8 mouse cellular contexts compared by ENCODE assay signal in the genomic region with DNA sequence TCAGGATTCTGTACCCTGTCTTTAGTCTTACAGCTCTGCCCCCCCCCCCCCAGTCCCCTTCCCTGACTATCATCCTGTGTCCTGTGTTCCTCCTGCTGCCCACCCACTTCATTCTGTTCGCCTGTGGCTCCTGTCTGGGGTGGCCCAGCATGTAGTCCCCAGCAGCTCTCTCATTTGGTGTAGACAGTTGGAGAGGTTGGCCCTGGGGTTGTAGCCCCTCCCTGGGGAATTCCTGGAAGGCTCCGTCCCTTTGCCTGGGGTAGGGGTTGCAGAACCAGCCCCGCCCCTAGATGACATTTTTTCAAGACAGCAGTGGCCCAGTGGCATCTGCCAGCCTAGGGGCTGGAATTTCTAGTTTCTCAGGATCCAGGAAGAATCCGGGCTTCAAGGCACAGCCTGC. TPM values are rescaled to one million over a fixed set of nuclear protein-coding genes. Genes with fewer than 3 reads are reported as not detected.
DNase-seq lines count a peak whose midpoint lies in the region; ATAC-seq and TF ChIP-seq lines count a peak whose summit lies in the region.

No protein-coding gene starts in this region.

- peak overlapping the region; percentile 72 for H3K9ac ChIP-seq in CH12.LX (ENCODE audit: insufficient read depth, low read depth)
- H3K9ac ChIP-seq in forebrain, embryonic 16.5 days (replicated peaks; ENCODE audit: low read depth, low read length): peak overlapping the region; percentile 79
- H3K9ac ChIP-seq in liver, postnatal 0 days (replicated peaks): peak overlapping the region; percentile 79

- dilution Hi-C loops in CH12.LX (cut with MboI; ENCODE audit: extremely low pct_ligation_motif_present, extremely low pct_unique_long_range_greater_than_20kb, low sequenced_read_pairs): no loop called here

- peaks cover 88% of the 10 kb centered on the region for H3K4me1 ChIP-seq in erythroblast, embryonic 14.5 days (ENCODE audit: control insufficient read depth)
- peaks cover 29 to 74% of the 10 kb centered on the region in 2 experiments for H3K4me1 ChIP-seq in CH12.LX (ENCODE audit: control insufficient read depth in 1 of 2, insufficient read depth in 2 of 2)
- peaks cover 17% of the 10 kb centered on the region for H3K4me1 ChIP-seq in forebrain, embryonic 16.5 days (replicated peaks; ENCODE audit: control insufficient read depth, insufficient read depth, low read length)
- H3K4me1 ChIP-seq in liver, postnatal 0 days (ENCODE audit: insufficient read depth): peaks cover 48% of the 10 kb centered on the region

- peaks cover 45% of the 10 kb centered on the region for H3K36me3 ChIP-seq in erythroblast, embryonic 14.5 days (ENCODE audit: control insufficient read depth)
- H3K36me3 ChIP-seq in CH12.LX (replicated peaks in 1 of 2; ENCODE audit: control insufficient read depth in 1 of 2, insufficient read depth in 1 of 2, low read length in 1 of 2): peaks cover 23 to 38% of the 10 kb centered on the region in 2 experiments
- no peaks in the 10 kb centered on the region for H3K36me3 ChIP-seq in forebrain, embryonic 16.5 days (ENCODE audit: control insufficient read depth, insufficient read depth)
- H3K36me3 ChIP-seq in liver, postnatal 0 days (replicated peaks; ENCODE audit: insufficient read depth, low read length): peaks cover 26% of the 10 kb centered on the region

- no peaks in the 10 kb centered on the region for H3K27me3 ChIP-seq in erythroblast, embryonic 14.5 days (ENCODE audit: control insufficient read depth)
- H3K27me3 ChIP-seq in CH12.LX (replicated peaks): no peaks in the 10 kb centered on the region
- peaks cover 3% of the 10 kb centered on the region; the same call in 1 of the 2 replicates for H3K27me3 ChIP-seq in forebrain, embryonic 16.5 days (replicated peaks; ENCODE audit: control insufficient read depth, insufficient read depth, low read length)
- no peaks in the 10 kb centered on the region for H3K27me3 ChIP-seq in liver, postnatal 0 days (ENCODE audit: insufficient read depth, low read length)

- no peak overlapping the region for H3K27ac ChIP-seq in CH12.LX (ENCODE audit: insufficient read depth, low read depth)
- no peak overlapping the region for H3K27ac ChIP-seq in forebrain, embryonic 16.5 days (ENCODE audit: low read length)
- H3K27ac ChIP-seq in liver, postnatal 0 days (ENCODE audit: low read depth): peak overlapping the region; percentile 77

- no peak for TF ChIP-seq CTCF in CH12.LX (conservative IDR thresholded peaks at IDR 0.05 in 1 of 2, IDR thresholded peaks at IDR 0.05 in 1 of 2; ENCODE audit: low read depth in 2 of 2, low read length in 2 of 2)
- TF ChIP-seq CTCF in liver, postnatal 0 days (IDR thresholded peaks at IDR 0.05; ENCODE audit: low read depth): no peak

- in situ Hi-C loops in CH12.LX (cut with MboI; ENCODE audit: low pct_ligation_motif_present, low pct_unique_long_range_greater_than_20kb, low sequenced_read_pairs): loop anchor here (10.0 kb wide), 1 partner anchor 163 kb away; no protein-coding TSS in a partner anchor

- ATAC-seq in erythroblast, adult 5-6 weeks (replicated peaks; ENCODE audit: low FRiP score, poor library complexity, severe bottlenecking): no peak
- no peak; the same call in 1 of the 2 replicates for ATAC-seq in forebrain, embryonic 16.5 days
- no peak for ATAC-seq in liver, postnatal 0 days

- no peak for TF ChIP-seq EP300 in CH12.LX (IDR thresholded peaks at IDR 0.05; ENCODE audit: low read length)
- TF ChIP-seq EP300 in liver, postnatal 0 days (IDR thresholded peaks at IDR 0.05; ENCODE audit: low read depth): no peak

- H3K79me2 ChIP-seq in CH12.LX (replicated peaks; ENCODE audit: control insufficient read depth, extremely low read depth, insufficient read depth, poor library complexity, severe bottlenecking): no peaks in the 10 kb centered on the region; the same call in 1 of the 2 replicates

- DNase-seq in CH12.LX (ENCODE audit: extremely low read depth): no peak
- DNase-seq in liver, postnatal 0 days: peak; percentile 44
- DNase-seq in embryo, embryonic 9.5 days (ENCODE audit: extremely low spot score): no peak
- no peak for DNase-seq in right cerebral cortex, postnatal 36 days (ENCODE audit: low spot score in 2 of 2)
- DNase-seq in testis, postnatal 10 days (ENCODE audit: low spot score): no peak

- TF ChIP-seq RAD21 in CH12.LX (IDR thresholded peaks at IDR 0.05; ENCODE audit: low read depth, low read length): no peak

- 43% methylated on average over 4 of the region's 4 CpGs for WGBS in forebrain, embryonic 16.5 days
- WGBS in liver, postnatal 0 days (ENCODE audit: insufficient replicate concordance): 26% methylated on average over 4 of the region's 4 CpGs

- no peak for TF ChIP-seq POLR2A in CH12.LX (IDR thresholded peaks at IDR 0.05; ENCODE audit: low read depth, low read length)

- H3K9me3 ChIP-seq in erythroblast, embryonic 14.5 days (ENCODE audit: control insufficient read depth, low read length): no peaks in the 10 kb centered on the region
- no peaks in the 10 kb centered on the region for H3K9me3 ChIP-seq in CH12.LX (replicated peaks; ENCODE audit: low read length)
- no peaks in the 10 kb centered on the region for H3K9me3 ChIP-seq in forebrain, embryonic 16.5 days (ENCODE audit: control insufficient read depth, low read length)
- no peaks in the 10 kb centered on the region for H3K9me3 ChIP-seq in liver, postnatal 0 days (ENCODE audit: low read length)

- H3K4me2 ChIP-seq in CH12.LX (ENCODE audit: insufficient read depth, low read depth, poor library complexity, severe bottlenecking): peak overlapping the region; percentile 74
- peak overlapping the region; percentile 94 for H3K4me2 ChIP-seq in forebrain, embryonic 16.5 days (ENCODE audit: low read length)
- peak overlapping the region; percentile 81 for H3K4me2 ChIP-seq in liver, postnatal 0 days (ENCODE audit: low read depth, low read length)

- peak overlapping the region; percentile 86 for H3K4me3 ChIP-seq in erythroblast, embryonic 14.5 days (replicated peaks)
- H3K4me3 ChIP-seq in CH12.LX (replicated peaks in 1 of 3; ENCODE audit: low read depth in 2 of 3, low read length in 2 of 3, poor library complexity in 1 of 3): peak overlapping the region; percentile 81 to 92 (median 92)
- peak overlapping the region; percentile 78 for H3K4me3 ChIP-seq in forebrain, embryonic 16.5 days (replicated peaks; ENCODE audit: low read length)
- H3K4me3 ChIP-seq in liver, postnatal 0 days (ENCODE audit: low read depth, low read length): peak overlapping the region; percentile 69

TF ChIP-seq in CH12.LX, 34 proteins besides CTCF, POLR2A, EP300 and RAD21 (continues in another document):
- TF ChIP-seq RCOR1 (conservative IDR thresholded peaks at IDR 0.05; ENCODE audit: low read depth, low read length) (no peak), NELFE (IDR thresholded peaks at IDR 0.05; ENCODE audit: low read depth, low read length) (no peak)

RNA-seq across cellular contexts. Expression of gene Mfsd12, which starts 0.9 kb away (rescaled TPM):
- polyA plus RNA-seq in erythroblast, embryonic 14.5 days (2012): 6.7 and 7.2 TPM in 2 replicates
- total RNA-seq in erythroblast, adult 5-6 weeks (2015; ENCODE audit: low replicate concordance): 1.9 and 2.5 TPM in 2 replicates
- 8.7 and 10.6 TPM in 2 replicates for total RNA-seq in erythroblast, adult 5-6 weeks (2017; ENCODE audit: low replicate concordance)
- total RNA-seq in CH12.LX (2012; rRNA removed) (9.5 and 12.9 TPM in 2 replicates), CH12.LX (2014; rRNA removed) (4.0 and 5.2 TPM in 2 replicates)
- polyA plus RNA-seq in CH12.LX (2012; ENCODE audit: insufficient read length, low read depth): 7.4 and 8.7 TPM in 2 replicates
- polyA plus RNA-seq in forebrain, embryonic 16.5 days (2015; fragmentation: Nextera tagmentation; extraction: Ambion mirVana): 11.4 and 11.5 TPM in 2 replicates
- polyA plus RNA-seq in liver, postnatal 0 days (2015; fragmentation: Nextera tagmentation; extraction: Ambion mirVana): 6.8 and 7.9 TPM in 2 replicates

RNA-seq across cellular contexts. Expression of gene 4930404N11Rik, which starts 7.4 kb away (rescaled TPM):
- 3.2 and 5.6 TPM in 2 replicates for polyA plus RNA-seq in erythroblast, embryonic 14.5 days (2012)
- 15.6 and 27.0 TPM in 2 replicates for total RNA-seq in erythroblast, adult 5-6 weeks (2015; ENCODE audit: low replicate concordance)
- 35.7 and 41.5 TPM in 2 replicates for total RNA-seq in erythroblast, adult 5-6 weeks (2017; ENCODE audit: low replicate concordance)
- 5.2 and 7.2 TPM in 2 replicates for total RNA-seq in CH12.LX (2012; rRNA removed)
- total RNA-seq in CH12.LX (2014; rRNA removed): 0.23 TPM in 1 of 2 replicates, not detected in the other
- 2.2 and 2.7 TPM in 2 replicates for polyA plus RNA-seq in CH12.LX (2012; ENCODE audit: insufficient read length, low read depth)
- 0.72 and 0.86 TPM in 2 replicates for polyA plus RNA-seq in forebrain, embryonic 16.5 days (2015; fragmentation: Nextera tagmentation; extraction: Ambion mirVana)
- polyA plus RNA-seq in liver, postnatal 0 days (2015; fragmentation: Nextera tagmentation; extraction: Ambion mirVana): 0.71 and 0.94 TPM in 2 replicates

RNA-seq across cellular contexts. Expression of gene Hmg20b, which starts 7.9 kb away (rescaled TPM):
- 52.7 and 55.8 TPM in 2 replicates for polyA plus RNA-seq in erythroblast, embryonic 14.5 days (2012)
- total RNA-seq in erythroblast, adult 5-6 weeks (2015; ENCODE audit: low replicate concordance): 9.2 and 14.6 TPM in 2 replicates
- total RNA-seq in erythroblast, adult 5-6 weeks (2017; ENCODE audit: low replicate concordance): 14.1 and 30.2 TPM in 2 replicates
- total RNA-seq in CH12.LX (2012; rRNA removed) (17.0 and 18.7 TPM in 2 replicates), CH12.LX (2014; rRNA removed) (7.4 and 7.9 TPM in 2 replicates)
- polyA plus RNA-seq in CH12.LX (2012; ENCODE audit: insufficient read length, low read depth): 37.3 and 39.6 TPM in 2 replicates
- polyA plus RNA-seq in forebrain, embryonic 16.5 days (2015; fragmentation: Nextera tagmentation; extraction: Ambion mirVana): 33.4 and 34.2 TPM in 2 replicates
- 26.4 and 27.1 TPM in 2 replicates for polyA plus RNA-seq in liver, postnatal 0 days (2015; fragmentation: Nextera tagmentation; extraction: Ambion mirVana)

RNA-seq across cellular contexts. Expression of gene Gipc3, which starts 15.1 kb away (rescaled TPM):
- polyA plus RNA-seq in erythroblast, embryonic 14.5 days (2012): 0.01 TPM in 1 of 2 replicates, not detected in the other
- total RNA-seq in erythroblast, adult 5-6 weeks (2015; ENCODE audit: low replicate concordance): not detected in 2 replicates
- total RNA-seq in erythroblast, adult 5-6 weeks (2017; ENCODE audit: low replicate concordance): not detected in 2 replicates
- 0.04 and 0.08 TPM in 2 replicates for total RNA-seq in CH12.LX (2012; rRNA removed)
- not detected in 2 replicates for total RNA-seq in CH12.LX (2014; rRNA removed)
- 0.09 TPM in 1 of 2 replicates, not detected in the other for polyA plus RNA-seq in CH12.LX (2012; ENCODE audit: insufficient read length, low read depth)
- polyA plus RNA-seq in forebrain, embryonic 16.5 days (2015; fragmentation: Nextera tagmentation; extraction: Ambion mirVana): not detected in 2 replicates
- 0.02 and 0.08 TPM in 2 replicates for polyA plus RNA-seq in liver, postnatal 0 days (2015; fragmentation: Nextera tagmentation; extraction: Ambion mirVana)

RNA-seq across cellular contexts. Expression of gene Fzr1, which starts 20.1 kb away (rescaled TPM):
- 62.5 and 67.4 TPM in 2 replicates for polyA plus RNA-seq in erythroblast, embryonic 14.5 days (2012)
- total RNA-seq in erythroblast, adult 5-6 weeks (2015; ENCODE audit: low replicate concordance): 286 and 325 TPM in 2 replicates
- 463 and 486 TPM in 2 replicates for total RNA-seq in erythroblast, adult 5-6 weeks (2017; ENCODE audit: low replicate concordance)
- total RNA-seq in CH12.LX (2012; rRNA removed) (38.8 and 44.5 TPM in 2 replicates), CH12.LX (2014; rRNA removed) (29.5 and 33.1 TPM in 2 replicates)
- 67.7 and 75.4 TPM in 2 replicates for polyA plus RNA-seq in CH12.LX (2012; ENCODE audit: insufficient read length, low read depth)
- polyA plus RNA-seq in forebrain, embryonic 16.5 days (2015; fragmentation: Nextera tagmentation; extraction: Ambion mirVana): 121 and 133 TPM in 2 replicates
- 69.7 and 74.6 TPM in 2 replicates for polyA plus RNA-seq in liver, postnatal 0 days (2015; fragmentation: Nextera tagmentation; extraction: Ambion mirVana)
